ENCODE assay signal across 7 mouse cellular contexts in the genomic region with DNA sequence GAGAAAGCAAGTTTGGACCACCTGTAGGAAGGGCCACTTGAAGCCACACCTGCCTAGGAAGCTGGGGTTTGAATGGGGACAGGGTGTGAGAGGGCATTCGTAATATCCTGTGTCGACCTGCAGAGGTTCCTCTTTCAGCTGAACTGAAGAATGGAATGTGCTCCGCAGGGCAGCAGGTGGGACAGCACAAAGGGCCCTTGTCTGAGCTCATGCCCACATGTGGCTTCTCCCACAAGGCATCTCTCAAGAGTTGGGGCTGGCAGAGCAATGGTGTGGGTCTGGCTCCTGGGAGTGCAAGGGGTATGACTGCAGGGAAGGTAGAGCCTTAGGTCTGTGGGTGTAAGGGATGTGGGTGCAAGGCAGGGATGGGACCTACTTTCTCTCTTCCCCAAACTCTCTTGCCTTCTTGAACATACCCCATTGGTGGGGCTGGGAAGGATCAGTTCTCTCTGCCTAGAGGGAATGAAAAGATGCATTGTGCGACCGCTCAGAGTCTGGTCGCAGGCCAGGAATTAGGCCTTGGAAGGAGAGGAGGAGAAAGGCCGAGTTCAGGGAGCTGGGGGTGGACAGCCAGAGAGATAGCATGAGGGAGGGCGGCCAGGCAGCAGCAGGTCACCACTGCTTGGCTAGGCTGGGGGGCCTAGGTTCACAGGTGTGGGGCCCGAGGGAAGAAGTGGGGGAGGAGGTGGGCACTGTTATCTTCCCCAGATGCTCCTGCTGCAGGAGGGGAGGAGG.
DNase-seq lines count a peak whose midpoint lies in the region; ATAC-seq lines count a peak whose summit lies in the region.

No protein-coding gene starts in this region.

- DNase-seq in R1 (ENCODE audit: low read depth, low spot score), result peak; percentile 8
- DNase-seq in adrenal gland, postnatal 14 days, result peak; percentile 72
- DNase-seq in left cerebral cortex, postnatal 14 days (ENCODE audit: low spot score in 2 of 2), result peak; percentile 27 to 41
- peak; percentile 3 for DNase-seq in retina, postnatal 7 days (ENCODE audit: low read depth, low spot score)
- no peak for DNase-seq in urinary bladder, adult 2 months (ENCODE audit: low spot score)

- intact Hi-C loops in left cerebral cortex, postnatal 14 days (cut with DNase I), result loop anchor here (10.0 kb wide), 1 partner anchor 106 kb away; no protein-coding TSS in a partner anchor

- peak; percentile 7 to 48; a peak in 1 of 4 replicates for ATAC-seq in hematopoietic stem cell, adult 5-6 weeks (replicated peaks in 1 of 2; ENCODE audit: insufficient read depth in 1 of 2, low FRiP score in 2 of 2, low TSS enrichment in 1 of 2, low read depth in 1 of 2, poor library complexity in 2 of 2, severe bottlenecking in 2 of 2)
- ATAC-seq in cerebellum, adult (ENCODE audit: insufficient number of reproducible peaks, low FRiP score, low TSS enrichment), result no peak
